Mouse (Mus musculus): ENCODE measurements at regions not wholly inside any gene's neighbourhood (a gene's known extent, or its start where the extent isn't known, plus 50 kb on each side); places are given as distances from the start of the nearest gene placed in this dataset.

DNA sequence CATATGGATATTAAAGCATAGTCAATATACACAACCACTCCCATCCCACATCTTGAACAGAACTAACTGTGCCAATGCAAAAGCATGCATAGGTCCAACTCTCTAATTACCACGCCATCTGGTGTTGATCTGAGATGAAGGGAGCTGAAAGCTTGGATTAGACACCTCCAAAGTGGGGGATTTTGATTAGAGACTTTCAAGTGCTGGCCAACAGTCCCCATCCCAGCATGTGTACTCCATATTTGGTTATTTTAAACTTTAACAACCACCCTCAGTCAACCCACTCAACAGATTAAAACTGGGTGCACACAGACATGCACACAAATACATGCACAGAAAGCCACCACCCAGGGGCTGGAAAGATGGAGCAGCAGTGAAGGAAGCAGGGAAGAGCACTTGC is 366.9 kb upstream of the Intu start:
- DNase-seq (ENCODE audit: low read depth, low spot score) = peak; percentile 62

- DNase-seq (ENCODE audit: low read depth, low spot score) = no peak
Observed at GRCm38 (mm10) chr3:40167970-40168626, 363.0 kb upstream of the Intu start.

DNA sequence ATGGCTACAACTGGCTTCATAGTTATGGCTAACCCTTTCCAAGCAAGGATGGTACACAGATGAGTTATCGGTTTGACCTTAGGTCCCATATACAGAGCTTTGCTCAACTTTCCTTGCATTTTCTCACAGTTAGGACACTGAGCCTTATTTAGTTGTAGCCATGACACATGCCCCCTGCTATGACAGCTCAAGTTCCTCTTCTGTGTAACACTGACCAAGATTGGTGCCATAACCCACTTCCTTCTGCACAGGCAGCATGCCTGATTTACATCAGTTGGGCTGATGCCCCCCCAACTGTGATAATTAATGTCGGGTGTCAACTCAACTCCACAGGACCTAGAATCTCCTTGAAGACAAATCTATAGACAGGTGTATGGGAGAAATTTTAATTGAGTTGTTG is 361.5 kb upstream of the Intu start:
- no peak for DNase-seq (ENCODE audit: low read depth, low spot score)

DNA sequence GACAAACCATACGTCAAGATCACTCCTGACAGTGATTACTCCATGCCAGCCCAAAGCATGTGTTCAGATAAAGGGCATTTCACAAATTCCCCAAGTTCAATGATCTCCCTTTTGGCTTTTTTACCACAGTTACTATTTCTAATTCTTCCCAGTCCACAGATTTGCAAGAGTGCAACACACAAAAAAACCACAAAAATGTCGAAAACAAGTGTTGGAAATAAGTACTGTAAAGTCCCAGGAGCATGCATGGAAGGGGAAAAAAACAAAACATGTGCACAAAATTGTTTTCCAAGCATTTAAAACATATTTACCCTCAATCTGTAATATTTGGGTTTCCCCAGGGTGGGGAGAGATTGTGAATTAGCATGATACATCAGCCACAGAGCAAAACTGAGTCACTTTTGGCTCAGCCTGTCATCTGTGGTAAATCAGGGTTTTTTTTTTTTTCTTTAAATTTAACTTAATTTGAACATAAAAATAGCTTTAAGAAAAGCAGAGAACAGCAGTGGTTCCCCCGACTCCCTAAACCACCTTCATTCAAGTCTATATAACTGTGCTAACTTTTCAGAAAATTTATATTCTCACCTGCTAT is 351.3 kb upstream of the Intu start:
- DNase-seq (ENCODE audit: low read depth, low spot score) = no peak

- DNase-seq (ENCODE audit: low read depth, low spot score) = no peak
Observed at GRCm38 (mm10) chr3:40185597-40186320, 345.3 kb upstream of the Intu start.

DNA sequence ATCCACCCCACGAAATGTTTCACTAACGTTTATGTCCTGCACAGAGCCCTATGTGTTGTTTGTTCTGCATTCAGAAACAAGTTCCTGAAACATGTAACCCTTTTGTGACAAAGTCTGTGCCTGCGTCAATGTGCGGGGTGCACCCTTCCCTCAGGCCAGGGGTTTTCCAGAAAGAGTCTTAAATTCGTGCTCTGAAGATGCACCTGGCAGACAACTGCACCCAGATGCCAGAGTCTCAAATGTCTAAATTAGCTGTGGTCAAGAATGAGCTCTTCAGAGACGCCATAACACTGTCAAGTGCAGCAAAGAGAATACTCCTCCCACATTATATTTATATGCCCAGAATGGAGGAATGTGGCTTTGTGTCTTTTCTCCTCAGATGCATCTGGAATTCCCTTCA is 341.6 kb upstream of the Intu start:
- no peak for DNase-seq (ENCODE audit: low read depth, low spot score)

DNA sequence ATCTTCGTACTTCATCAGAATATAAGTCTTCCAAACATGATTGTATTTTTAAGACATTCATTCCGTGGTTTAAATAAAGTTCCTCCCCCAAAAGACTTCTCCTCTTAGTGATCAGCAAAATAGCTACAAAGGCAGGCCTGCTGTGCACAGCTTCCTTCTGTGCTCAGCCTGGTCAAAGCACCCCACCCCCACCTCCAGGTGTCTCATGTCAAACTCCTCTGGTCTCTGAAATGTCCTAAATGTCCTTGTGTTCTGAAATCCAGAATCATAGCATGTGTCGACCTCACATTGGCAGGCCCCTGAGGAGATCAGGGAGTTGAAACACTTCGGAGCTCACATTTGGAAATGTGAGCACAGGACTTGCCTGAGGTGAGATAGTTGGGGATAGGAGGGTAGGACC is 341.1 kb upstream of the Intu start:
- DNase-seq (ENCODE audit: low read depth, low spot score) = no peak

DNA sequence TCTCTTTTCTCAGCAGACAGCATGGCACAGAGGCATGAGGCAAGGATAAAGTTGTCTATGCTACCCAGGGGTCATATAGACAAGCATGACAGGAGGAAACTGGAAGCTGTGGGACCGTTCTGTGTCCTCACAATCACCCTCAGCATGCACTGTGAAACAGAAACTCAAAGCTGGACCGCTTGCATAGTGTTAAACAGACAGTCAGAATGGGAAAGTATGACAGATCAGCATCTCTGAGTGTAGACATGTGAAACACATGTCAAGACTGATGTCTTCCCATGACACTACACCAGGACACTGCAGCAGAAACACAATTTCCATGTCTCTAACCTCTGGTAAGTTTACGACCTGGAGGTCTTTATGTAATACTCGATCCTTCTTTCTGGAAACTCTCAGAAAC is 330.9 kb upstream of the Intu start:
- no peak for DNase-seq (ENCODE audit: low read depth, low spot score)

GRCm38 (mm10) chr3:40206326-40206725 is 324.8 kb upstream of the Intu start:
- DNase-seq (ENCODE audit: low read depth, low spot score) = no peak

DNA sequence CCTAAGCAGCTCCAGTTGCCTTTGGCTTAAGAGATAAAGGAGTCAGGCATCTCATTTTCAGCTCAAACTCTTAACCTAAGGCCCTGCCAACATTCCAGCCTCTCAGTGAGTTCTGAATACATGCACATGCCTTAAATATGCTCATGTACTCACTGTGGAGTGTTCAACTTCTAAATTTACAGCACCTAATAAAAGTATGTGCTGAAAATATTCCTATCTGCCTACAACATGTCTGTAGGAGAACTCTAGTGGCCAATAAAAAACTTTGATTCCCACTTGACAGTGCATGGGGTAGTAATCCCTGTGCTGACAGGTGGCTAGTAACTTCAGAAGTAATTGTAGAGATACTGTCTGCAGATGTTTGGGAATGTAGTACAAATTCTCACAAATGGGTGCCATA is 319.3 kb upstream of the Intu start:
- no peak for DNase-seq (ENCODE audit: low read depth, low spot score)

DNA sequence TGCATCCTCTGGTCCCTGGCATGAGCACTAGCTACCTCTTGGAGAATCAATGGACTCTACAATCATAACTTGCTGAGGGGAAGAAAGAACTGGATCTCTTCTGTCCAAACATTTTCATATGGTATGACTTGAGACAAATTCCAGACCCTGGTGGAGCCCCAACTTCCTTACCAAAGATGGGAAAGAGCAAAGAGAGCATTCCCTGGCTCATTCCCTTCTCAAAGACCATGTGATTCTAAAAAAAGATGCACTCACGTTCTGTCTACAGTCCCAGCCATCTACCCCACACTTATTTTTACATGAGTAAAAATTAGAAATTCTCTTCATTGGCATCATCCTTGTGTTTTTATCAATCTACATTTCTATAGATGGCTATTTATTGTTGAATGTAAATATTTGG is 304.3 kb upstream of the Intu start:
- DNase-seq (ENCODE audit: low read depth, low spot score) = no peak

- no peak for DNase-seq (ENCODE audit: low read depth, low spot score)
Observed at GRCm38 (mm10) chr3:40243499-40244101, 287.5 kb upstream of the Intu start.

DNA sequence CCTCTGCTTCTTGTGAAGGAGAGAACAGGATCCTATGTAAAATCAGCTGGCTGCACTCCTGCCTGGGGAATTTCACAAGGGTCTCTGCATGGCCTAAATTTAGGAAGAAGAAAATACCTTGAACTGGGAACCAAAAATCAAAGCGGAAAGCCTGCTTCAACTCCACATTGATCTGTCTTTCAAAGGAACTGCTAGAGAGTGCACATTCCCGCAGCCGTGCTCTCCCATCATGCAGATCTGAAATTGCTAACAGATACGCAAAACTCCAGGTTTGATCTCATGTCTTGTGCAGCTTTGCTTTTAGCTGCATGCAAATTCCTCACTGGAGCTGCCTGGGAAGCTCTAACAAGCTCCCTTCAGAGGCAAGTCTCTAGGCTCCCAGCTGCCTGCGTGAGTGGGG is 276.7 kb upstream of the Intu start:
- no peak for DNase-seq (ENCODE audit: low read depth, low spot score)

GRCm38 (mm10) chr3:40262536-40262935 is 268.6 kb upstream of the Intu start:
- DNase-seq (ENCODE audit: low read depth, low spot score) = peak; percentile 82

DNA sequence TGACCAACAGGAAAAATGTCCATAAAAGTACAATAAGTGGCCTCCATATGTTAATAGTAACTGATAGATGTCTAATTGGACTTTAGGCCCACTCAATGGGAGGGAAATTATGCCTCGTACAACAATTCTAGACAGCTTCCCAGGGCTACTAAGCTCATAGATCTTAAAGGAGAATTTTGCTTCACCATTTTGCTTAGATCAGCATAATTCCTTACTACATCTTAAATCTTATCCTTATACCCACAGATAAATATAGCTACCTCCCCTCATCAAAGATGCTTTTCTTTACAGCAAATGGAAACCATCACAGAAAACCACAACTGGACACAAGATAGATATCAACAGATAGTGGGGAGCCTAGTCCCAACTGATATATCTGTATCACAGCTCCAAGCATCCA is 263.6 kb upstream of the Intu start:
- DNase-seq (ENCODE audit: low read depth, low spot score) = no peak

DNA sequence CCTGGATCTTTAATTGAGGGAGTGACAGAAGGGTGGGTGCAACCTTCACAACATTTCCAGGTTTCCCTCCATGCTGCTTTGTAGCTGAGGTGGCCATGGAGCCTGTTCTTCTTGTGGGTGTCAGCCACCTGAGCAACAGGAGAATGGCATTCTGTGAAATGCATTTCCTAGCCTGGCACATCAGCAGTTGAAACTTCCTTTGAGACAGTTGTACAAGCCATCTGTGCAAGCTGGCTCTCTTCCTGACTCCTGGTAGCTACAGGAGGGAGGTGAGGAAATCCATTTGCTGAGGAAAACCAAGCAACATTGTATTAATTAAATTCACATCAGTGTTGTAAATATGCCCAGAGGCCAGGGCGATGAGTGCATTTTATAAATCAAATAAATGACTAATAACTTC is 248.2 kb upstream of the Intu start:
- peak; percentile 82 for DNase-seq (ENCODE audit: low read depth, low spot score)

GRCm38 (mm10) chr3:40286959-40287710 is 244.0 kb upstream of the Intu start:
- DNase-seq (ENCODE audit: low read depth, low spot score) = no peak

DNA sequence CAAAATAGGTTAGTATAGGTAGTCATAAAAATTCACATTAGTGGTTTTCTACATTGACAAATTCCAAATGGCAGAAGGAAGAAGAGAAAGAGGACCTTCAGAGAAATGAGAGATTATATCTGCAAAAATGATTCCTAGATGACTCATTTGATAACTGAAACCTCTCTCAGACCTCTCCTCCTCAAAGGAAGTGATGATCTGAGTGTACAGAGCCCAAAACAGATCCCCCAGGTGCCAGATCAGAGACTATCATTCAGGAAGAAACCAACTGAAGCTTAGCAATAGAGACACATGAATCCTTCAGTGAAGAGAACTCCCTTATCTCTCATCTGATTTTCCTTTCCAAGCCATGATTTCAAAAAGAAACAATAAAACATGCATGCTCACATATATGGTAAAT is 234.0 kb upstream of the Intu start:
- no peak for DNase-seq (ENCODE audit: low read depth, low spot score)

- no peak for DNase-seq (ENCODE audit: low read depth, low spot score)
Observed at GRCm38 (mm10) chr3:40320319-40320718, 210.8 kb upstream of the Intu start.

GRCm38 (mm10) chr3:40325872-40326803 is 204.9 kb upstream of the Intu start:
- DNase-seq (ENCODE audit: low read depth, low spot score) = no peak

- DNase-seq (ENCODE audit: low read depth, low spot score) = no peak
Observed at GRCm38 (mm10) chr3:40339492-40340030, 191.5 kb upstream of the Intu start.
